Mouse (Mus musculus): ENCODE measurements around the gene Kcne3. TPM values are rescaled to one million over a fixed set of nuclear protein-coding genes. Genes with fewer than 3 reads are reported as not detected.
A peak's percentile ranks its signal among the peaks of the same experiment; 100 is the strongest.

Kcne3 gene
- total RNA-seq (2014; rRNA removed) (1.8 and 4.5 TPM in 2 replicates), polyA plus RNA-seq (2012; rRNA removed) (0.78 and 1.6 TPM in 2 replicates)

DNA sequence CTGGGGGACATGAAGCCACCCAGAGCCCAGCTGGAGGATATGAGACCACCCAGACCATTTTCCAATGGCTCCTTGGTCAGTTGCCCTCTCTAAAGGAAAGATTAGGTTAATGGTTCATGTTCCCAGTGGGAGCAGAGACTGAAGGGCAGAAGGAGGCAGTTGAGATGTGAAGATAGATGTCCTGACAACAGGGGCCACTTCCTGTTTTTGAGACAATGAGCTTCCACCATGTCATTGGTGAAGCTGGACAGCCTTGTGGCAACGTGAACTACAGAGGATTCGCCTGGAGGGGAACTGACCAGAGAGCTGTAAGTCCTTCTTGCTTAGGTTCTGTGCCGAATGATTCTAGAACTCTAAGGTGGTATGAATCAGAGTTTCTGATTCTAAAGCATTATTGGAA, at the start of gene Kcne3:
TSS of gene Kcne3 (plus strand) at position 234 of the 400 bp plus-strand sequence.
- Histone ChIP-seq H3K27me3 (ENCODE audit: control insufficient read depth, insufficient read depth, low read length) (peaks cover 2% of the 10 kb centered on the region; the same call in 1 of the 2 replicates), H3K4me1 (ENCODE audit: control insufficient read depth, insufficient read depth, low read length) (no peaks in the 10 kb centered on the region), H3K27ac (replicated peaks; ENCODE audit: insufficient read depth, low read depth, low read length) (no peak within 1 kb of the TSS), H3K4me3 (ENCODE audit: insufficient read depth, low read depth, low read length) (no peak within 1 kb of the TSS), H3K36me3 (ENCODE audit: control insufficient read depth, insufficient read depth, low read length) (no peaks in the 10 kb centered on the region), H3K9ac (ENCODE audit: low read depth, low read length) (no peak within 1 kb of the TSS), H3K79me2 (ENCODE audit: control insufficient read depth, insufficient read depth, low read length) (no peaks in the 10 kb centered on the region)
- DNase-seq (ENCODE audit: extremely low read depth, low read depth, low spot score): peak; percentile 17
- WGBS: 82% methylated on average over 3 of the region's 3 CpGs
- TF ChIP-seq CTCF (IDR thresholded peaks at IDR 0.05; ENCODE audit: low read depth, low read length) (no peak), POLR2A (IDR thresholded peaks at IDR 0.05; ENCODE audit: extremely low read depth, insufficient read depth, low read length) (no peak)

GRCm38 (mm10) chr7:100126514-100126913, 49.8 kb upstream of the Kcne3 start:
- Histone ChIP-seq H3K79me2 (ENCODE audit: control insufficient read depth, insufficient read depth, low read length) (no peaks in the 10 kb centered on the region), H3K27me3 (ENCODE audit: control insufficient read depth, insufficient read depth, low read length) (no peaks in the 10 kb centered on the region), H3K4me3 (ENCODE audit: insufficient read depth, low read depth, low read length) (no peak overlapping the region), H3K27ac (replicated peaks; ENCODE audit: insufficient read depth, low read depth, low read length) (no peak overlapping the region), H3K36me3 (ENCODE audit: control insufficient read depth, insufficient read depth, low read length) (no peaks in the 10 kb centered on the region), H3K9ac (ENCODE audit: low read depth, low read length) (no peak overlapping the region), H3K4me1 (ENCODE audit: control insufficient read depth, insufficient read depth, low read length) (peaks cover 1% of the 10 kb centered on the region; the same call in 1 of the 2 replicates)
- no peak for TF ChIP-seq POLR2A (IDR thresholded peaks at IDR 0.05; ENCODE audit: extremely low read depth, insufficient read depth, low read length)
- no peak for TF ChIP-seq CTCF (IDR thresholded peaks at IDR 0.05; ENCODE audit: low read depth, low read length)
- DNase-seq (ENCODE audit: extremely low read depth, low read depth, low spot score): no peak
- WGBS: 85% methylated on average over 7 of the region's 7 CpGs

GRCm38 (mm10) chr7:100128262-100129041, 47.9 kb upstream of the Kcne3 start:
- no peak overlapping the region for H3K4me3 ChIP-seq (ENCODE audit: insufficient read depth, low read depth, low read length)
- H3K79me2 ChIP-seq (ENCODE audit: control insufficient read depth, insufficient read depth, low read length): no peaks in the 10 kb centered on the region
- no peak overlapping the region for H3K27ac ChIP-seq (replicated peaks; ENCODE audit: insufficient read depth, low read depth, low read length)
- no peaks in the 10 kb centered on the region for H3K36me3 ChIP-seq (ENCODE audit: control insufficient read depth, insufficient read depth, low read length)
- TF ChIP-seq POLR2A (IDR thresholded peaks at IDR 0.05; ENCODE audit: extremely low read depth, insufficient read depth, low read length): no peak
- TF ChIP-seq CTCF (IDR thresholded peaks at IDR 0.05; ENCODE audit: low read depth, low read length): no peak
- no peaks in the 10 kb centered on the region for H3K4me1 ChIP-seq (ENCODE audit: control insufficient read depth, insufficient read depth, low read length)
- DNase-seq (ENCODE audit: extremely low read depth, low read depth, low spot score): peak; percentile 16
- H3K9ac ChIP-seq (ENCODE audit: low read depth, low read length): no peak overlapping the region
- no peaks in the 10 kb centered on the region for H3K27me3 ChIP-seq (ENCODE audit: control insufficient read depth, insufficient read depth, low read length)
- 55% methylated on average over 7 of the region's 7 CpGs for WGBS

DNA sequence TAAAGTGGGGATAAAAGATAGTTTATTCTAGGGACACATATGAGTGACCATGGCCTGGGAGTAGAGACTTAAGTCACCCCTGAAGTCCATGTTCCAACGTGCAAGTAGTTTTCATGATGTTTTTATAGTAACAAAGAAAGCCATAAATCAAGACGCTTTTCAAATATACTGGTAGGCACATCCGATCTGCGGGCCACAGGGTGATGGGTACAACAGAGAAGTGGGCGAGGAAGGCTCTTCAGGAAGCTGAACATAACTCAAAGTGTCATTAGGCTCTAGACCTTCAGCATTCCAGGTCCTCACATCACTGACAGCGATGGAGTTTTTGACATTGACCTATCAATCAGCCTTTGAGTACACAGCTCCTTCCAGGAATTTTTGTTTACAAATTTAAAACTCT, 45.7 kb upstream of the Kcne3 start:
- no peaks in the 10 kb centered on the region for H3K79me2 ChIP-seq (ENCODE audit: control insufficient read depth, insufficient read depth, low read length)
- TF ChIP-seq POLR2A (IDR thresholded peaks at IDR 0.05; ENCODE audit: extremely low read depth, insufficient read depth, low read length) (no peak), CTCF (IDR thresholded peaks at IDR 0.05; ENCODE audit: low read depth, low read length) (no peak)
- no peak for DNase-seq (ENCODE audit: extremely low read depth, low read depth, low spot score)
- H3K4me1 ChIP-seq (ENCODE audit: control insufficient read depth, insufficient read depth, low read length): no peaks in the 10 kb centered on the region
- 72% methylated on average over 6 of the region's 6 CpGs for WGBS
- no peak overlapping the region for H3K9ac ChIP-seq (ENCODE audit: low read depth, low read length)
- H3K4me3 ChIP-seq (ENCODE audit: insufficient read depth, low read depth, low read length): no peak overlapping the region
- no peak overlapping the region for H3K27ac ChIP-seq (replicated peaks; ENCODE audit: insufficient read depth, low read depth, low read length)
- no peaks in the 10 kb centered on the region for H3K36me3 ChIP-seq (ENCODE audit: control insufficient read depth, insufficient read depth, low read length)
- no peaks in the 10 kb centered on the region for H3K27me3 ChIP-seq (ENCODE audit: control insufficient read depth, insufficient read depth, low read length)

GRCm38 (mm10) chr7:100132379-100132778, 43.9 kb upstream of the Kcne3 start:
- no peak for TF ChIP-seq POLR2A (IDR thresholded peaks at IDR 0.05; ENCODE audit: extremely low read depth, insufficient read depth, low read length)
- no peak overlapping the region for H3K4me3 ChIP-seq (ENCODE audit: insufficient read depth, low read depth, low read length)
- H3K79me2 ChIP-seq (ENCODE audit: control insufficient read depth, insufficient read depth, low read length): no peaks in the 10 kb centered on the region
- H3K4me1 ChIP-seq (ENCODE audit: control insufficient read depth, insufficient read depth, low read length): no peaks in the 10 kb centered on the region
- H3K9ac ChIP-seq (ENCODE audit: low read depth, low read length): no peak overlapping the region
- no peak for DNase-seq (ENCODE audit: extremely low read depth, low read depth, low spot score)
- WGBS: 88% methylated on average over 1 of the region's 1 CpGs
- no peak overlapping the region for H3K27ac ChIP-seq (replicated peaks; ENCODE audit: insufficient read depth, low read depth, low read length)
- no peaks in the 10 kb centered on the region for H3K36me3 ChIP-seq (ENCODE audit: control insufficient read depth, insufficient read depth, low read length)
- H3K27me3 ChIP-seq (ENCODE audit: control insufficient read depth, insufficient read depth, low read length): no peaks in the 10 kb centered on the region

DNA sequence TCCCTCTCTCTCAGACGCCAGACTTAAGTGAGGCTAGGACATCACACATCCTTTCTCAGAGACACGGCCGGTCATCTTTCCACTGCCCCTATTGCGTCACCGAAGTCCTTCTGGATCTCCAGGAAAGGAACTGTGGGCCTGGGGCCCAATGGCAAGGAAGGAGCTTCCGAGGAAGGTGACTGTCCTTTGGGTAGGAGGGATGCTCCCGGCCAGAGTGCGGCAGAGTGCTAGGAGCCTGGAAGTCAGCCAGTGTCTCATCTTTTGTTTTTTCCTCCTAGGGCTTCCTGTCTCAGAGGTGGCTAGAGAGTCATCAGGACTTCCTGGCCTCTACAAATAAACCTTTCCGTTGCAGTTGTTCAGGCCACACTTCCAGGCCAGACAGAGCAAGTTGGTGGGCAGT, 39.3 kb upstream of the Kcne3 start:
- no peaks in the 10 kb centered on the region for H3K27me3 ChIP-seq (ENCODE audit: control insufficient read depth, insufficient read depth, low read length)
- no peaks in the 10 kb centered on the region for H3K4me1 ChIP-seq (ENCODE audit: control insufficient read depth, insufficient read depth, low read length)
- H3K79me2 ChIP-seq (ENCODE audit: control insufficient read depth, insufficient read depth, low read length): no peaks in the 10 kb centered on the region
- no peak overlapping the region for H3K27ac ChIP-seq (replicated peaks; ENCODE audit: insufficient read depth, low read depth, low read length)
- no peak overlapping the region for H3K9ac ChIP-seq (ENCODE audit: low read depth, low read length)
- 65% methylated on average over 9 of the region's 9 CpGs for WGBS
- no peak overlapping the region for H3K4me3 ChIP-seq (ENCODE audit: insufficient read depth, low read depth, low read length)
- H3K36me3 ChIP-seq (ENCODE audit: control insufficient read depth, insufficient read depth, low read length): no peaks in the 10 kb centered on the region
- no peak for DNase-seq (ENCODE audit: extremely low read depth, low read depth, low spot score)
- no peak for TF ChIP-seq CTCF (IDR thresholded peaks at IDR 0.05; ENCODE audit: low read depth, low read length)
- TF ChIP-seq POLR2A (IDR thresholded peaks at IDR 0.05; ENCODE audit: extremely low read depth, insufficient read depth, low read length): no peak

Data from liver, adult 2 months (tissue).